1 mouse cellular context compared by ENCODE assay signal in genomic region chr3:116217398-116217797, GRCm38 (mm10). TPM values are rescaled to one million over a fixed set of nuclear protein-coding genes. Genes with fewer than 3 reads are reported as not detected.
"Had no signal": no experiment of that assay in that cellular context is flagged by ENCODE, and none has a peak within 500 bp of the region (broad histone marks: within the 10 kb centered on the region; RNA-seq: fewer than 3 reads in every experiment).

No protein-coding gene starts in this region.

RNA-seq across cellular contexts. Expression of gene Gpr88, which starts 35.9 kb away (rescaled TPM):
- total RNA-seq: neutrophil, adult 5-6 weeks had no signal
